Mouse (Mus musculus): Measurements from ENCODE around the gene Ndufs8. TPM values are rescaled to one million over a fixed set of nuclear protein-coding genes. Genes with fewer than 3 reads are reported as not detected.
A peak's percentile ranks its signal among the peaks of the same experiment; 100 is the strongest.

Ndufs8 gene
- total RNA-seq, 1 experiment from 2014 or later, result 440 TPM

DNA sequence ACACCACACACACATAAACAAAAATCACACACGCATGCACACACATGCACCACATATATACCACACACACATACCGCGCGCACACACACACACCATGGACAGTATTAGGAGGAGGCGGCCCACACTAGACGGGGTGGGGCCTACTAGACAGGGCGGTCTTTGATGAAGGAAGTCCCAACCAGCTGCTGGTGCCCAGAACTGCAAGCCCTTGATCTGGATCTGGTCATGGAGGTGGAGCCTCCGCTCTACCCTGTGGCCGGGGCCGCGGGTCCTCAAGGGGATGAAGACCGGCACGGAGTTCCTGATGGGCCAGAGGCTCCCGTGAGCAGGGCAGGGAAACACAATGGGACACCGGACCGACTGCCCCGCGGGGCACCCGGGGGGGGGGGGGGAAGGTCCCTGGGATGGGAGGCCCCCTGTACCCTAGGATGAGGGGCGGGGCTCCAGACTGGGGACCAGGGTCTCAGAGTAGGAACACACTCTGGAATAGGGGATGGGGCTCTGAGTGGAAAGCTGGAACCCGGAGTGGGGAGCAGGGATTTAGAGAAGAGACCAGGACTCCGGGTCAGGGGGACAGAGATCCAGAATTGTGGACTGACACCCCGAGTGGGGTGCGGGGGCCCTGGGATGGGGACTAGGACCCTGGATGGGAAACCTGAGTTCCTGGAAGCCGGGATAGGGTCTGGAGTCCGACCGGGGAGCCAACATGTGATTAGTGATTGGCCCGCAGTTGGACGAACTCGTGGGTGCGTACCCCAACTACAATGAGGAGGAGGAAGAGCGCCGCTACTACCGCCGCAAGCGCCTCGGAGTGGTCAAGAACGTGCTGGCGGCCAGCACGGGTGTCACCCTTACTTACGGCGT lies 22.7 kb upstream of the Ndufs8 start, which contains the start of gene Unc93b1:
TSS of gene Unc93b1 (plus strand) at position 155 of the 864 bp plus-strand sequence.
- DNase-seq, result peak; percentile 90

GRCm38 (mm10) chr19:3931716-3932115 lies 19.1 kb upstream of the Ndufs8 start:
- no peak for DNase-seq

- DNase-seq, result no peak
These were observed 17.9 kb upstream of the Ndufs8 start for GRCm38 (mm10) chr19:3930262-3931057.

DNA sequence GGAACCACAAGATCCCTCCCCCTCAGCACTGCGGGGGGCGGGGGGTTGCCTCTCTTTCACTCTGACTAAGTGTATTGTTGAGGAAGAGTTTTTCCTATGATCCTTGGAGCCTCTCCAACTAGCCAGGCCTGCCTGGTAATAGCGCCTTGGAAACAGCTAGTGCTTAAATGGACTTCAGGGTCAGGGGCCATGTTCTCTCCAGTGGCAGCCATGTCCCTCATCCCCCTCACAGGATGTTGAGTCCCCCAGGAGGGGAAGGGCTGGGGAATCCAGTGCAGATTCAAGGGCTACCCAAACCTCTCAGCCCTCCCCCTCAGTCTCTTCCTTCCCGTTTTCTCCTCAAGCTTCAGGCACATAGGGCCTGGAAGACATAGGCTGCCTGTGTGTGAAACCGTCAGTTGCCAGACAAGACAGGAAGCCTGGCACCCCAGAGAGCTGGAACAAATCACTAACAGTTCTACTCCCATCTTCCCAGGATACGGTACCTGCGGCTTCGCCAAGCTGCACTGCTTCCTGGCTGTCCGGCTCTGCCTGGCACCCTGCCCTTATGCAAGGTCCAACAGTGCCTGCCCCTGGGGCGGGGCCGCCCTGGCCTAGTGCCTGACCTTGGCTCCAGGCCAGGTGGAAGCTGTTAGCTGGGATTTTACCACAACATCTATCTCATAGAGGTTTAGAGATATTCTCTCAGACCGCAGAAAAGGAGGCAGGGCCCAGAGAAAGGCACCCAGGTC lies 16.8 kb upstream of the Ndufs8 start, which contains the start of gene Aldh3b1:
TSS of gene Aldh3b1 (minus strand) at position 598 of the 731 bp plus-strand sequence.
- peak; percentile 98 for DNase-seq

GRCm38 (mm10) chr19:3928779-3929178 lies 16.2 kb upstream of the Ndufs8 start:
- no peak for DNase-seq

- no peak for DNase-seq
These were observed 15.4 kb upstream of the Ndufs8 start for GRCm38 (mm10) chr19:3927989-3928388.

- no peak for DNase-seq
These were observed 14.1 kb upstream of the Ndufs8 start for GRCm38 (mm10) chr19:3926685-3927084.

GRCm38 (mm10) chr19:3926279-3926678 lies 13.7 kb upstream of the Ndufs8 start:
- DNase-seq, result no peak

DNA sequence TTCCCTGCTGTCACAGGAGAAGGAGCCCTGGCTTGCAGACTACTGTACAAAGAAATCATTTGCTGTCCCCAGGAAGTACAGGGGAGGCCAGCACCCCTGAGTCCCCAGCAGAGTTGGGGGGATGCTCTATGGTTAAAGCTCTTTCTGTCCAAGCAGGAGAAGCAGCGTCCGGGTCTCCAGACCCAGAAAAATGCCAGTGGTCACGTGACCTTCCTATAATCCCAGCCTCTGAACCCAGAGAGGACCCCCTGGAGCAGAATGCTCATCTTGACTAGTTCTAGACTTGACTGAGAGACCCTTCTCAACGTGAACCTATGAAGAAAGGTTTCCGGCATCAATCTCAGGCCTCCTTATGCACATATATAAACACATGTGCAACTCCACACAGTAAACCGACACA lies 13.3 kb upstream of the Ndufs8 start:
- DNase-seq, result no peak

DNA sequence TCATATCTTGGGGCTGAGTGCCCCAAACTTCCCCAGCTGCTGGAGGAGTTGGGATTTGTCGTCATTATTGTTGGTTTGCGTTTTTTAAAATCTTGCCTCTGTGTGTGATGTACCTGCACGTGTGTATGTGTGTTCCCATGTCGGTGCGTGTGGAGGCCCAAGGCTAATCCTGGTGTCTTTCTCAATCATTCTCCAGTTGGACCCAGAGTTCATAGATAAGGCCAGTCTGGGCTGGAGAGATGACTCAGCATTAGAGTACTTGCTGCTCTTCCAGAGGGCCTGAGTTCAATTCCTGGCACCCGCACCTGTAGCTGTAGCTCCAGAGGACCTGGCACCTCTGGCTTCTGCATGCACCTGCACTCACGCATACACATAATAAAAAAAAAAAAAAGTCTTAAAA lies 12.3 kb upstream of the Ndufs8 start:
- DNase-seq, result no peak

GRCm38 (mm10) chr19:3924190-3924589 lies 11.6 kb upstream of the Ndufs8 start:
- peak; percentile 74 for DNase-seq

- peak; percentile 64 for DNase-seq
These were observed 11.0 kb upstream of the Ndufs8 start for GRCm38 (mm10) chr19:3923586-3923985.

DNA sequence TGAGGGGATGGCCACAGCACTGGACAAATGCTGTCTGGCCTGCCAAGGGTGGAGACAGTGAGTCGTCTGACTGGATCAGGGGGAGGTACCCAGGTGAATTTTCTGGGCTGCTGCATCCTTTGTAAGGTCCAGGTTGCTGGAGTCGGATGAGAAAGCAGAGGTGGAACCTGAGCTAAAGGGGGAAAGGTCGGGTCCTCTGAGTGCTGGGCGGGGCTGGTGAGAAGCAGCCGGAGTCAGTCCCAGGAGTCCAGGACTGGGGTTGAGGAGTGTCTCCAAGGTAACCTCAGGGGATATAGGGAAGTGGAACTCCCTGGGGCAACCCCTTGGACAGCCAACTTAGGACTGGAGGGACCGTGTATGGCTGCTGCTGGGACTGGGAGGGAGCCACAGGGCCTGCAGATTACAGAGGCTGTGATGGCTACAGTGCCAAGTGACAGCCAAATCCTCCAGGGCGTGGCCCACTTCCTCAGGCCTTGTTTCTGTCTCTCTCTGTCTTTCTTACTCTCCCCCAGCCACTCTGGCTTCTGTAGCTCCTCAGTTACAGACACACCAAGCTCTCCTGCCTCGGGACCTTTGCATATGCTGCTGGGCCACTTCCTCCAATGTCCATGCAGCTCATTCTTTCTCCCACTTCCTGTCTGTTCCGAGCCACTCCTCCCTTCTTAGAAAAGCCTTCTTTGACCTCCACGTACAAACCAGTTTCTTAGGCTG lies 10.2 kb upstream of the Ndufs8 start:
- DNase-seq, result no peak

DNA sequence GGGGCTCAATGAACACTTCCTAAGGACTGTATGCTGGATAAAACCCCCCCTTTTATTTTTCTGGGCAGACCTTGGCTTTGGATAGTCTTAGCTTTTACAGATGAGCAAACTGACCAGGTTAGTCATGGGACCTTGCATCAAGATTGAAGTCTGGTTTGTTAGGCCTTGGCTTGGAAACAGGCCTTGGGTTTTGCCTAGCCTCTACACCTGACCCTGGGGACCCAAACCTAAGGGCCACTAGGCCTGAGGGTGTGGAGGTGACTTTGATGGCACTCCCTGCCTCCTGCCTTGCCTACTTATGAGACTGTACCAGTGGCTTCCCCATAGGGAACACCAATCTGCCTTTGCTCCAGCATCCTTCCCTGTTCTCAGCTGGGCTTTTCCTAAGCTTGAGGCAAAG lies 7.4 kb upstream of the Ndufs8 start:
- DNase-seq, result no peak

DNA sequence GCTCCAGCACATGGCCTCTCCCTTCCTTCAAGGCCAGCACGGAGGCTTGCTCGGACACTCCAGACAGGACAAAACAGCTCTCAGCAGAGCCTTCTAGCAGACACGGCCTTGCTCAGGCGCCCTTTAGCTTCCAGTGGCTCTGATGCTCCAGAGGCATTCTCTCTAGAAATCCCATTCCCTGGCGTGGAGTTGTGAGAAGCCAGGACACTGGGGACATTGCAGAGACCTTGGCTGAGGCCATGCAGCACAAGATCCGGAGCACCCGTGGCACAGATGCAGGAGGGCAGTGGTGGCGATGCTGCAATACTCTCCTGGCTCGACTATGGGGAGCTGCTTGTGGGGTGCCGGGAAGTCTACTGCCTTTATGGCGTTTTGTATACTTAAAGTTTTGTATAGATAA lies 4.2 kb upstream of the Ndufs8 start:
- DNase-seq, result peak; percentile 74

- no peak for DNase-seq
These were observed 2.0 kb upstream of the Ndufs8 start for GRCm38 (mm10) chr19:3914535-3914934.

DNA sequence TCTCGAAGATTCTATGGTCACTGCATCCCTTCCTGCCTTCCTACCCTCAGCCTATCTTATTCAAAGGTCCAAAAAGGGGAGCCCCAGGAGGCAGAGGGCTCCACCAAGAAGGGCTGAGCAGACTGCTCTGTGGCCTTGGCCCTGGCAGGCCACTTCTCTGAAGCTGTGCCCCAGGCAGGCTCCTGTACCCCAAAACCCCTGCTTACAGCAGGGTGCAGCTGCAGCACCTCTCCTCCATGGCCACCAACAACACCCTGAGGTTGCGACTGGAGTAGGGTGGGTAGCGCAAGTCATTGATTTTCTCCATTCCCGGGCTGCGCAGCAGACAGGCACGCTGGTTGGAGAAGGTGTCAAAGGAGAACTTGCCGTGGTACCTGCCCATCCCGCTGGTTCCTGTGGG lies 1.1 kb upstream of the Ndufs8 start:
- DNase-seq, result no peak

DNA sequence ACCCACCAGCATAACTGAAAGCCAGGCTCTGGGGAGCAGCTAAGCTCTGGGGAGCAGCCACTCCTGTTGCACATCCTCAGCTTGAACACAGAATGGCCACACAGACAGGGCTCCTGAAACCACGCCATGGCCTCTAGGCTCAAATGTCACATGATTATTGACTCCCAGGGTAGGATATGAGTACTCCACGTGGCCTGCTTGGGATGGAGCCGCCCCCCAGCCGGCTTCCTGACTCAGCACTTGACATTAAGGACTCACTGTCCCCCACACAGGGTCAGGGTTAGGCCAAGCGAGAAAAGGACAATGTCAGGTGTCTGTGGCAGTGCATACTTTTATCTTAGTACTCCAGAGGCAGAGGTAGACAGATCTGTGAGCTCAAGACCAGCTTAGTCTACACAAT lies 2.4 kb downstream of the Ndufs8 start:
- no peak for DNase-seq

DNA sequence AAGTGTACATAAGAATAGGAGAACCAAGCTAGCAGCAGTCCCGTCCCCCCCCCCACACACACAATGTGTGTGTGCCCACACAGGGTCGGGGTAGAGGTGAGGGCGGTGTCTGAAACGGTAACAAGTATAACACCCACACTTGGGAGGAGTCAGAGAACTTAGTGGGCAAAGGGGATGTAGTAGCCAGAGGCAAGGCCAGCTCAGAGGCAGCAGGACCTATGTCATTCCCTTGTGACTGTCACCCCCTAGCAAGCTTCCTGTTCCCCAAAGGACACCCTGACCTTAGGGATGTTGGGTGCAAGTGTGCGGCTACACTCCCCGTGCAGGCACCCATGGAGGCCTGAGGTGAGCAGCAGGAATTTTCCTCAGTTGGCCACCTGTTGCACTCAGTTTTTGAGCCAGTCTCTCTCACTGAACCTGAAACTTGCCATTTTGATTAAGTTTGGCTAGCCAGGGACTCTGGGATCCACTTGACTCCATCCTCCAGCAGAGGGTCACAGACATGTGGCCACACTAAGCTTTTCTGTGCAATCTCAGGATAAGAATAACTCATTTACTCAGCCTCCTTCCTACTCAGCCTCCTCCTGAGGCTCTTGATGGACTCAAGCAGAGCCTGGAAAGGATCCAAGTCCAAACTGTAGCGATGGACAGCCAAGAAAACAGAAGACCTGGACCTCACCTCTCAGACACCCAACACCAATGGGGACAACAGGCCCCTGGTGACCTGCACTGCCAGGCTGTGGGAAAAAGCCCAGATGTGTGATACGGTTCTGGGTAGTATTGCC lies 4.5 kb downstream of the Ndufs8 start:
- no peak for DNase-seq

GRCm38 (mm10) chr19:3906795-3907786 lies 5.5 kb downstream of the Ndufs8 start, which contains the start of gene Tcirg1:
TSS of gene Tcirg1 (minus strand) at chr19:3907133.
- DNase-seq, result peak; percentile 88

All from adrenal gland, postnatal 14 days (tissue).